Mouse (Mus musculus): Measurements from ENCODE around the gene Gosr1.
"Not testable (repeated sequence)": the region's sequence is repeated elsewhere in the genome, so short reads cannot be mapped to it uniquely, and the experiment has no call there.

The Gosr1 gene

GRCm38 (mm10) chr11:76734560-76734959 lies 28.8 kb downstream of the Gosr1 start:
- no peak for DNase-seq (ENCODE audit: low read depth, low spot score)

- no peak for DNase-seq (ENCODE audit: low read depth, low spot score)
Observed at GRCm38 (mm10) chr11:76730650-76731049, 32.7 kb downstream of the Gosr1 start.

- no peak for DNase-seq (ENCODE audit: low read depth, low spot score)
Observed at GRCm38 (mm10) chr11:76728093-76728492, 35.3 kb downstream of the Gosr1 start.

- DNase-seq (ENCODE audit: low read depth, low spot score), result no peak
Observed at GRCm38 (mm10) chr11:76723911-76724310, 39.5 kb downstream of the Gosr1 start.

GRCm38 (mm10) chr11:76717000-76717399 lies 46.4 kb downstream of the Gosr1 start:
- DNase-seq (ENCODE audit: low read depth, low spot score), result no peak

GRCm38 (mm10) chr11:76709625-76710452 lies 53.5 kb downstream of the Gosr1 start:
- peak; percentile 21 for DNase-seq (ENCODE audit: low read depth, low spot score)

- no peak for DNase-seq (ENCODE audit: low read depth, low spot score)
Observed at GRCm38 (mm10) chr11:76708881-76709280, 54.5 kb downstream of the Gosr1 start.

- no peak for DNase-seq (ENCODE audit: low read depth, low spot score)
Observed at GRCm38 (mm10) chr11:76708066-76708465, 55.3 kb downstream of the Gosr1 start.

GRCm38 (mm10) chr11:76707656-76708055 lies 55.7 kb downstream of the Gosr1 start:
- DNase-seq (ENCODE audit: low read depth, low spot score), result no peak

GRCm38 (mm10) chr11:76699626-76700025 lies 63.8 kb downstream of the Gosr1 start:
- no peak for DNase-seq (ENCODE audit: low read depth, low spot score)

- no peak for DNase-seq (ENCODE audit: low read depth, low spot score)
Observed at GRCm38 (mm10) chr11:76695810-76696209, 67.6 kb downstream of the Gosr1 start.

- DNase-seq (ENCODE audit: low read depth, low spot score), result no peak
Observed at GRCm38 (mm10) chr11:76692096-76692495, 71.3 kb downstream of the Gosr1 start.

GRCm38 (mm10) chr11:76685604-76686003 lies 77.8 kb downstream of the Gosr1 start:
- no peak for DNase-seq (ENCODE audit: low read depth, low spot score)

- DNase-seq (ENCODE audit: low read depth, low spot score), result not testable (repeated sequence)
Observed at GRCm38 (mm10) chr11:76679508-76679907, 83.9 kb downstream of the Gosr1 start, which contains the start of gene Trarg1. Gene Trarg1, plus strand, starts transcription at chr11:76679808.

All from forelimb bud, embryonic 11.5 days (tissue).